Mouse (Mus musculus) limb, embryonic 12.5 days (tissue): ENCODE measurements around the gene Meltf. TPM values are rescaled to one million over a fixed set of nuclear protein-coding genes. Genes with fewer than 3 reads are reported as not detected.

Experiments
- ATAC-seq: fragments of 200-750 bp; cut with Nextera tagmentation; 2 replicates; pipeline ENCODE4 v1.8.0; 2017; ENCODE audit warnings: low read depth, moderate TSS enrichment; ENCODE audit not compliant: insufficient number of reproducible peaks, insufficient read depth, low FRiP score, low TSS enrichment
- H3K27ac ChIP-seq: fragments of 300-500 bp; sonication (generic); 2 replicates; pipeline ENCODE4 v1.5.1; 2016; ENCODE audit warnings: mild to moderate bottlenecking, moderate library complexity
- H3K27me3 ChIP-seq: fragments of 300-500 bp; sonication (generic); 2 replicates; pipeline ENCODE4 v1.6.1; 2016; ENCODE audit warnings: mild to moderate bottlenecking, moderate library complexity
- H3K36me3 ChIP-seq: fragments of 300-500 bp; sonication (generic); 2 replicates; pipeline ENCODE4 v1.6.1; 2016; ENCODE audit warnings: mild to moderate bottlenecking, moderate library complexity
- H3K4me1 ChIP-seq: fragments of 300-500 bp; sonication (generic); replicated peaks from 2 replicates; pipeline ENCODE4 v1.6.1; 2016
- H3K4me2 ChIP-seq: fragments of 300-500 bp; sonication (generic); 2 replicates; pipeline ENCODE4 v1.6.1; 2016; ENCODE audit warnings: mild to moderate bottlenecking, moderate library complexity
- H3K4me3 ChIP-seq: fragments of 300-500 bp; sonication (generic); replicated peaks from 2 replicates; pipeline ENCODE4 v1.5.1; 2016; ENCODE audit warnings: mild to moderate bottlenecking
- H3K9ac ChIP-seq: fragments of 300-500 bp; sonication (generic); replicated peaks from 2 replicates; pipeline ENCODE4 v1.6.1; 2016; ENCODE audit warnings: mild to moderate bottlenecking, moderate library complexity
- H3K9me3 ChIP-seq: fragments of 300-500 bp; sonication (generic); 2 replicates; pipeline ENCODE4 v1.6.1; 2016; ENCODE audit warnings: mild to moderate bottlenecking, moderate library complexity
- WGBS: fragments of 180-500 bp; shearing (Covaris S2); methylation state at CpG from one replicate; pipeline ENCODE4 v1.1.7; 2016; 5-methylcytosine and 5-hydroxymethylcytosine counted together
- polyA plus RNA-seq: library from polyadenylated mRNA; unstranded; fragments of >200 nt; fragmentation: Nextera tagmentation; extraction: Ambion mirVana; gene quantifications from 2 replicates; pipeline ENCODE4 v1.2.1, GENCODE M21; 2016

The Meltf gene
- polyA plus RNA-seq: 0.50 and 0.70 TPM in 2 replicates

- Histone ChIP-seq H3K4me3 (peak within 1 kb of the TSS; percentile 17; the same call in 1 of the 2 replicates), H3K9ac (peak within 1 kb of the TSS; percentile 38; the same call in 1 of the 2 replicates), H3K27ac (no peak within 1 kb of the TSS), H3K9me3 (no peaks in the 10 kb centered on the region), H3K4me1 (peaks cover 10% of the 10 kb centered on the region), H3K27me3 (peaks cover 9% of the 10 kb centered on the region), H3K36me3 (peaks cover 12% of the 10 kb centered on the region), H3K4me2 (peak within 1 kb of the TSS; percentile 48)
- ATAC-seq: peak; percentile 72
- 30% methylated on average over 21 of the region's 21 CpGs for WGBS
Observed at GRCm38 (mm10) chr16:31878573-31879257, at the start of gene Meltf. Meltf (plus strand) TSS chr16:31878810.

GRCm38 (mm10) chr16:31830726-31831125 lies 47.9 kb upstream of the Meltf start:
- no peak overlapping the region for H3K27ac ChIP-seq
- no peak overlapping the region for H3K4me3 ChIP-seq
- WGBS: 82% methylated on average over 4 of the region's 4 CpGs
- peaks cover 38% of the 10 kb centered on the region for H3K36me3 ChIP-seq
- no peaks in the 10 kb centered on the region for H3K27me3 ChIP-seq
- no peak for ATAC-seq
- H3K9ac ChIP-seq: no peak overlapping the region
- H3K9me3 ChIP-seq: no peaks in the 10 kb centered on the region
- no peak overlapping the region for H3K4me2 ChIP-seq
- H3K4me1 ChIP-seq: no peaks in the 10 kb centered on the region

DNA sequence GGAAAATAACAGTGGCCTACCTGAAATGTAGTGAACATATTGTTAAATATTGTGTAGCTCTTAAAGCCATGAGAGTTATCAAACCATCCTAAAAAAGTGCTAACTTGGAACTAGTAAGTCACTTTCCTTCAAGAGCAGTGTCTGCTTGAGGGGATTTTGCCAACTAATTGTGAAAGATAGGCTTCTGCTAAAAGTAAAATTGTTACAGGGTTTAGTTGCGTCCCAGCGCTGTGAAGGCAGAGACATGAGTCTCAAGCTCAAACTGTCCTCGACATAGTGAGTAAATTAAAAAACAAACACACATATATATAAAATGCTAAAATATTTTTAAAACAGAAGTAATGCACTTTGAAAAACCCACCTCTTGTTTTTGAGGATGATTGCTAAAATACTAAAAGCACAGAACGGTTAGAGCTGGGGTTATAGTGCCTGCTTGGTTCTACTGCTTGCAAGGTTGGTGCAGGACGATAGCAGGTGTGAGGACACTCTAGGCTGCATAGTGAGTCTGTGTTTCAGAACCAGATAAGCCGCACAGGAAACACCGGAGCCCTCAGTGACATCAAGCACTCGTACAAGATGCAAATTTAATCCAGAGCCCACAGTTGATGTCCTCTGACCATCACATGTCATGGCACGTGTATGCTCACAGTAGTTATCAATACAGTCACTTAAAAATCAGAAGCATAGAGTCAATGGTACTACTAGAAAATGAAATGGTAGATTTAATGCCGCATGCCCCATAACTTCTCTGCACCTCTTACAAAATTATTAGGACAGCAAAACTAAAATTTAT lies 45.8 kb upstream of the Meltf start:
- no peak overlapping the region for H3K4me2 ChIP-seq
- H3K4me3 ChIP-seq: no peak overlapping the region
- H3K27ac ChIP-seq: no peak overlapping the region
- no peak overlapping the region for H3K9ac ChIP-seq
- H3K9me3 ChIP-seq: no peaks in the 10 kb centered on the region
- ATAC-seq: no peak
- H3K27me3 ChIP-seq: no peaks in the 10 kb centered on the region
- no peaks in the 10 kb centered on the region for H3K4me1 ChIP-seq
- 94% methylated on average over 10 of the region's 10 CpGs for WGBS
- H3K36me3 ChIP-seq: peaks cover 38% of the 10 kb centered on the region

DNA sequence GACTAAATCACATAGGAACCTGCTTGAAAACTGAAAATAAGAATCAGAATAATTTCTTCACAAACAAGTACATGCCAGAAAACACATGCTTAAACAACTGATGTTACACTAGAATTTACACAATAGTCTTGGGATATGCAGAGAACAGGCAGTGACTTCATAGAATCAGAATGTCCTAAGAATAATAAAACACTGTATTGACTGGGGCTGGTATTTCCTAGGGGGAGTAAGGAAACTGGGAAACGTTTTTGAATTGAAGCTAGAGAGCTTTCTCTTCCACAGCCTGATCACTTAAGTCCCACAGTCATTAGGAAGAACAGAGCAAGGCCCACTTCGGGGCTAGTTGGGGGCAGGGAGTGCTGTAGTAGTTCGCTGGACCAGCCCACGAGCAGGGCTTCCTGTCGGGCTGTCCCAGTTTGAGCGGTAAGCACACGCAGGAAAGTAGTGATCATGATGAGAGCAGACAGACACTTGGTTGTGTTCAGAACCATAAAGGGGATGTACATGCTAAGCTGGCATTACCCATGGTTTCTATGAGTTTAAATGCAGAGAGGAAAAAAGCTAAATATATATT lies 44.5 kb upstream of the Meltf start:
- Histone ChIP-seq H3K27me3 (no peaks in the 10 kb centered on the region), H3K4me1 (no peaks in the 10 kb centered on the region), H3K27ac (no peak overlapping the region), H3K9me3 (no peaks in the 10 kb centered on the region), H3K9ac (no peak overlapping the region), H3K36me3 (peaks cover 40% of the 10 kb centered on the region), H3K4me3 (no peak overlapping the region), H3K4me2 (no peak overlapping the region)
- WGBS: 74% methylated on average over 7 of the region's 7 CpGs
- no peak for ATAC-seq

GRCm38 (mm10) chr16:31834662-31835318 lies 43.8 kb upstream of the Meltf start:
- Histone ChIP-seq H3K27ac (no peak overlapping the region), H3K4me2 (no peak overlapping the region), H3K4me3 (no peak overlapping the region), H3K36me3 (peaks cover 39% of the 10 kb centered on the region), H3K9me3 (no peaks in the 10 kb centered on the region), H3K27me3 (no peaks in the 10 kb centered on the region), H3K9ac (no peak overlapping the region), H3K4me1 (no peaks in the 10 kb centered on the region)
- 84% methylated on average over 2 of the region's 2 CpGs for WGBS
- ATAC-seq: no peak

DNA sequence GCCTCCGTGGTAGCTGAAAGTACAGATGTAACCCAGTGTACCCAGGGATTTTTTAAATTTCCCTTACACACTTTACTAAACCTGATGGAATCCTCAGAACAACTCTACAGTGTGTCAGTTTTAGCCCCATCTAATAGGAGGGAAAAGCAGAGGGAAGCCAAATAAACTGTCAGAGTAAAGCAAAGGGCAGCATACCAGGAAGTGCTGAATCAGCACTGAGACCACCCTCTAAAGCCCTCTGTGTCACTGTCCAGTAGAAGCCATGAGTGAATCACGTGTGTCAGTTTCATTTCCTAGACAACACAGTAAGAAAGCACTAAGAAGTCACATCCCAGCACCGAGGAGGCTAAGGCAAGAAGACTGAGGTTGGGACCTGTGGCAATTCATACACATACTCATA lies 41.2 kb upstream of the Meltf start:
- peaks cover 52% of the 10 kb centered on the region for H3K36me3 ChIP-seq
- no peaks in the 10 kb centered on the region for H3K4me1 ChIP-seq
- H3K27ac ChIP-seq: no peak overlapping the region
- no peak overlapping the region for H3K4me3 ChIP-seq
- ATAC-seq: no peak
- 89% methylated on average over 3 of the region's 3 CpGs for WGBS
- H3K4me2 ChIP-seq: no peak overlapping the region
- no peaks in the 10 kb centered on the region for H3K27me3 ChIP-seq
- no peaks in the 10 kb centered on the region for H3K9me3 ChIP-seq
- no peak overlapping the region for H3K9ac ChIP-seq

DNA sequence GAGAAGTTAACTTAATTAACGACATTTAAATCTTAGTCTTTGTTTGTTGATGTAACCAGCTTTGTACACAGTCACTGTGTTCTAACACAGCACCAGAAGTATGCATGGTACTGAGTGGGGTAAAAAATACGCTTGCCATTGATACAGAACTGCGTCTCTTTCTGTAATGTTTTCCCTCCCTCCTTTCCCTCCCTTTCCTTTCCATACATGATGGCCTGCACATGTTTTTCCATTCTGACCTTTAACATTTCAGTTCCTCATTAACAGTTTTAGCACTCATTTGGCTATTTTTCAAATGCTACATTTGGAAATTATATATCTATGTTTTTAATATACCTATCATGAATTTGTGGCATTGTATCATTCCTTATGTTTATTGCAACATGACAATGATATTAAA lies 34.4 kb upstream of the Meltf start:
- no peak overlapping the region for H3K4me3 ChIP-seq
- no peaks in the 10 kb centered on the region for H3K27me3 ChIP-seq
- 90% methylated on average over 3 of the region's 3 CpGs for WGBS
- no peaks in the 10 kb centered on the region for H3K9me3 ChIP-seq
- H3K27ac ChIP-seq: no peak overlapping the region
- no peaks in the 10 kb centered on the region for H3K4me1 ChIP-seq
- H3K4me2 ChIP-seq: no peak overlapping the region
- H3K9ac ChIP-seq: no peak overlapping the region
- no peak for ATAC-seq
- peaks cover 35% of the 10 kb centered on the region for H3K36me3 ChIP-seq

GRCm38 (mm10) chr16:31846763-31847162 lies 31.8 kb upstream of the Meltf start:
- no peaks in the 10 kb centered on the region for H3K4me1 ChIP-seq
- no peaks in the 10 kb centered on the region for H3K9me3 ChIP-seq
- peaks cover 21% of the 10 kb centered on the region for H3K36me3 ChIP-seq
- no peak overlapping the region for H3K4me2 ChIP-seq
- 85% methylated on average over 10 of the region's 10 CpGs for WGBS
- no peak overlapping the region for H3K9ac ChIP-seq
- H3K27ac ChIP-seq: no peak overlapping the region
- ATAC-seq: no peak
- no peak overlapping the region for H3K4me3 ChIP-seq
- H3K27me3 ChIP-seq: no peaks in the 10 kb centered on the region

- no peak overlapping the region for H3K4me2 ChIP-seq
- 92% methylated on average over 5 of the region's 5 CpGs for WGBS
- H3K36me3 ChIP-seq: peaks cover 86% of the 10 kb centered on the region
- H3K4me1 ChIP-seq: no peaks in the 10 kb centered on the region
- H3K9ac ChIP-seq: no peak overlapping the region
- peaks cover 8% of the 10 kb centered on the region for H3K9me3 ChIP-seq
- no peak for ATAC-seq
- H3K27me3 ChIP-seq: no peaks in the 10 kb centered on the region
- H3K4me3 ChIP-seq: no peak overlapping the region
- no peak overlapping the region for H3K27ac ChIP-seq
Observed at GRCm38 (mm10) chr16:31863920-31864319, 14.7 kb upstream of the Meltf start.

DNA sequence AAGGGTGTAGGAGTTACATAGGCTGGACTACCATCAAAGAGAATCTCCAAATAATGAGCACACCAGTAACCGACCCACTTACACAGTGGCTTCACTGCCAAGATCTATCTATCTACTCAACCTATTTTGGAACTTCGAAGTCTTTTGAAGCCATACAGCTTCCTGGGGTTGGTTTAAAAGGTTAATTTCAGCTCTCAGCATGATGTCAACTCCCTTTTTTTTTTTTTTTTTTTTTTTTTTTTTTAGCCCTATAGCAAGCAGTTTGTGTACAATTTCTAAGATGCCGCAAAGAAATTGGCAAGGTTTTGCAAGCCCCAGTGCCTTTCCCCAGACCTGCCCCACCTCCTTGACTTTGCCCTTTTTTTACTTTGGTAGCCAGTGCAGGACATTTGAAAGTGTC lies 13.4 kb upstream of the Meltf start:
- no peak overlapping the region for H3K9ac ChIP-seq
- H3K36me3 ChIP-seq: peaks cover 84% of the 10 kb centered on the region
- no peak for ATAC-seq
- H3K9me3 ChIP-seq: peaks cover 8% of the 10 kb centered on the region
- H3K27ac ChIP-seq: no peak overlapping the region
- no peaks in the 10 kb centered on the region for H3K27me3 ChIP-seq
- no peaks in the 10 kb centered on the region for H3K4me1 ChIP-seq
- no peak overlapping the region for H3K4me3 ChIP-seq
- 83% methylated on average over 3 of the region's 3 CpGs for WGBS
- H3K4me2 ChIP-seq: no peak overlapping the region

DNA sequence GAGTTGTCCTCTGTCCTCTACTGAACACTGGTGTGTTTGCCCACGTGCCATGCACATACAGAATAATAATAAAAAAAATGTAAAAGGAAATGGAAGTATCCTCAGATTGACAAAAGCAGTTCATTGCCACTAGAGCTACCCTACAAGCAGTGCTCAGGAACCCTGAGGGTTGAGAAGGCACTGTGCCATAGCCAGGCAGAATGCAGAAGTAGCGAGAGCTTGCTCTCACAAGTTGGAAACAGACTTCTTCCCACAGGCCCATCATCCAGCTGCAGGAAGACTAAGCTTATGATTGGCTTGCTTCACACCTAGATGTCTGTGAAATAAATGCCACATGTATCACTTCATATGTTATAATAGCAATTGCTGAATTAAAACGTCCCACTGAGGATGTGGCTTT lies 11.7 kb upstream of the Meltf start:
- 88% methylated on average over 3 of the region's 3 CpGs for WGBS
- Histone ChIP-seq H3K4me2 (no peak overlapping the region), H3K9ac (no peak overlapping the region), H3K27ac (no peak overlapping the region), H3K9me3 (no peaks in the 10 kb centered on the region), H3K27me3 (no peaks in the 10 kb centered on the region), H3K4me3 (no peak overlapping the region), H3K36me3 (peaks cover 84% of the 10 kb centered on the region), H3K4me1 (no peaks in the 10 kb centered on the region)
- no peak for ATAC-seq
